Mouse (Mus musculus): Measurements from ENCODE around the gene Uggt1. TPM values are rescaled to one million over a fixed set of nuclear protein-coding genes. Genes with fewer than 3 reads are reported as not detected.

Uggt1 gene
- total RNA-seq, 2 experiments from 2014 or later = 38.4 to 51.8 TPM

DNA sequence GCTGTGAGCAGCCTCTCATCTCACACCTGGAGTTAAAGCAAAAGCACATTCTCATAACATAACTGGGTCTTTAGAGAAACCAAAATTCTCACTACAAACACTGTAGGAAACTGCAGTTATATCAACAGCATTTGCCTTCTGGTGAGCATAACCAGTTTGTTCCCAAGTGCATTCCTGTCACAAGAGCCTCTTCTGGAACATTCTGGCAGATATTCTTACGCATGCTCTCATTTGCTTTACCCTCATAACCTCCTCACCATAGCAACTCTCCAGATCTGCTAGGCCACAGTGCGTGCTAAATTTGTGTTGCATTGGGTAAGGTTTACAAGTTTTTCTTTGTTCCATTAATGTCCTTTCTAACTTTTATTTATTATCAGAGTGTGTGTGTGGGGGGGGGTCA is 14.8 kb upstream of the Uggt1 start:
- DNase-seq (ENCODE audit: low spot score in 2 of 2) = no peak
- intact Hi-C loops (cut with DNase I) = loop anchor here (10.0 kb wide), 3 partner anchors 94 to 1364 kb away; partner anchors contain the start of gene Hs6st1

DNA sequence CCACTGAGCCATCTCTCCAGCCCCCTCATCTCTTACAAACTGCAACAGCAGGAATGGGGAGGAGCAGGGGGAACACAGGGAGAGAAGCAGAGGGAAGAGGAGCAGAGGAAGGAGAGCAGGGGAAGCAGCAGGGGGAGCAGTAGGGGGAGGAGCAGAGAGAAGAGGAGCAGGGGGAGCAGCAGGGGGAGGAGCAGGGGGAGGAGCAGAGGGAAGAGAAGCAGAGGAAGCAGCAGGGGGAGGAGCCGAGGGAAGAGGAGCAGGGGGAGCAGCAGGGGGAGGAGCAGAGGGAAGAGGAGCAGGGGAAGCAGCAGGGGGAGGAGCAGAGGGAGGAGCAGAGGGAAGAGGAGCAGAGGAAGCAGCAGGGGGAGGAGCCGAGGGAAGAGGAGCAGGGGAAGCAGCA is 14.1 kb upstream of the Uggt1 start:
- DNase-seq (ENCODE audit: low spot score in 2 of 2) = no peak
- intact Hi-C loops (cut with DNase I) = loop anchor here (10.0 kb wide), 3 partner anchors 94 to 1364 kb away; partner anchors contain the start of gene Hs6st1

DNA sequence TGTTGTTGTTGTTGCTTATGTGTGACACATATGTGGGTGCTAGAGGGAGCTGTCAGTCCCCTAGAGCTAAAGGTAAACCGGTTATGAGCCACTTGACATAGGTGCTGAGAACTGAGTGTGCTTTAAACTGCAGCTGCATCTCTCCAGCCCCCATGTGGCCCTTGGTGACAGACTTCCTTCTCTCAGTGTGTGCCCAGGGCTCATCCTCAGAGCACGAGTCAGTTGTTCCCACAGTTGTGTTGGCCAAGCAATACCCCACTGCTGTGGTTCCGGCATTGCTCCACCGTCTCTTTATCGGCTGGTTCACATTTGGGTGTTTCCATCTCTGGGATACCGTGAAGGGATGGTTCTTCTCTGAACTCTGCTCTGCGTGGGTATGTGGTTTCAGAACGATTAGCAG is 12.8 kb upstream of the Uggt1 start:
- no peak for DNase-seq (ENCODE audit: low spot score in 2 of 2)
- intact Hi-C loops (cut with DNase I) = loop anchor here (10.0 kb wide), 3 partner anchors 92 to 1362 kb away; partner anchors contain the start of gene Hs6st1

DNA sequence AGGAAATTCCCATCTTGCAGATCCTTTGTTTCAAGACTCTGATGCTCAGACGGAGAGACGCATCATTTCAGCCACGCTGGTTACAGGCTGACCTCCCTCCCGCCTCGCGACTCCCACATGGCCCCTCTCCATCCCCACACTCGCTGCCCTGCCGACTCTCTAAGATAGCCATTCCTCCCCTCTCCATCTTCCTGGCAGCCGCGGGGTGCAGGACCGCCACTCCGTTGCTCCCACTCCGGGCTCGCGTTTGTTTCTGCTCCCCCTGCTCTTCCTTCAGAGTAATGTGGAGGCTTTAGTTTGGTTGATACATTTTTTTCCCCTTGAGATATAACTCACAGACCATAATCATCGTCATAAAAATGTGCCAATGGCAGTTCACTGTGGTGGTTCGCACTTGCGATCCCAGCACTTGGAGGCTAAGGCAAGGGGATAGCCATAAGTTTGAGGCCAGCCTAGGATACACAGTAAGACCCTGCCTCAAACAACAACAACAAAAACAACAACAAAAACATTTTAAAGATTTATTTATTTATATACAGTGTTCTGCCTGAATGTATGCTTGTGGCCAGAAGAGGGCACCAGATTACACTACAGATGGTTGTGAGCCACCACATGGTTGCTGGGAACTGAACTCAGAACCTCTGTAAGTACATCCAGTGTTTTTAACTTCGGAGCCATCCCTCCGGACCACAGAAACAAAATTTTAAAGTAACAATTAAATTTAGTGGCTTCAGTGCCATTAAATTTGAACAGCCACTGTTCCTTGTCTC is 11.5 kb upstream of the Uggt1 start:
- DNase-seq (ENCODE audit: low spot score in 2 of 2) = no peak
- intact Hi-C loops (cut with DNase I) = loop anchor here (10.0 kb wide), 3 partner anchors 91 to 1361 kb away; partner anchors contain the start of gene Hs6st1

DNA sequence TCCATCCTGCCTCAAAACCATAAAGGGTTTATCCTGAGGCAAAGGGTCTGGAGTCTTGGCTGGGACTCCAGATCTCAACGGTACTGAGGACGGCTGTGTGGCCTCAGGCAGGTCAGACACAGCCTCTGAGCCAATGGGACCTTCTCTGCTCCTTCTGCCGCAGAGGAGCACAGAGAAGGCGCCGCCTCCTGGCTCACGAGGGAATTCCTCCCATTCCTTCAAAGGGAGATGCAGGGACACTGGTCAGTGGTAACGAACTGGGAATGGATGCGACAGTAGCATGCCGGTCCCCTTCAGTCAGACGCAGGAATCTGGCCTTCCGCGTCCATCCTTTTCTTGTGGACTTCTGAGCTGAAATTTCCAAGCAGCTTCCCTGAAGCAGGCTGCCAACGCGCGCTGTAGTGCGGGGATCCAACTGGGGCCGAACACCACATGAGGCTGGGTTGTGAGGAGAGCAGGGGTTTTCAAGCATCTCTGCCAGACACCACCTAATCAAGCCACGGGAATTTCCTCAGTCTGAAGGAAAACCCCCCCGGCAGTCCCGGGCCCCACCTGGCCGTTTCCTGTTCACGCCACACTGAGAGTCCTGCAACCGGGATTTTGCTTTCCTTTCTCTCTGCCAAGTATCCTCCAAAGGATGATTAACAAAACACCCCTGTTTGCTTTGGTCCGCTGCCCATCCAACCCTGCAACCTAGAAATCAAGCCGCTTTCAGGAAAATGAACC is 10.3 kb upstream of the Uggt1 start:
- no peak for DNase-seq (ENCODE audit: low spot score in 2 of 2)
- intact Hi-C loops (cut with DNase I) = loop anchor here (10.0 kb wide), 3 partner anchors 90 to 1360 kb away; partner anchors contain the start of gene Hs6st1

DNA sequence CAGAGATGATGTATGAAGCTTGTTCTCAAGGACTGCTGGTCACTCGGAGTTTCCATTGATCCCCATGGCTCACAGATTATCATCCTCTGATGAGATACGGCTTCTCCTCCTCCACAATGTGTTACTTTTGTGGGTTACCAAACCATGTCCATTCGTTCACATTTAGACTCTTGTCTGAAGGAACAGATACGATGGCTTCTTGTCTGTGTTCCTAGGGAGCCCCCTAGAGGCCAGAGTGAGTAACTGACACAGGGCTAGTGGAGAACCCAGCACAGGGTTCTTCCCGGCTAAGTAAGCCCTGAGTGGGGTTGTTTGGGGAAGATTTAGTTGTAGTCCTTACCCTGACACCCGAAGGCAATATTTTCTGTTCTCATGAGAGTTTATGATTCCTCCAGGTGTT is 8.3 kb upstream of the Uggt1 start:
- peak; percentile 51 to 68 for DNase-seq (ENCODE audit: low spot score in 2 of 2)

DNA sequence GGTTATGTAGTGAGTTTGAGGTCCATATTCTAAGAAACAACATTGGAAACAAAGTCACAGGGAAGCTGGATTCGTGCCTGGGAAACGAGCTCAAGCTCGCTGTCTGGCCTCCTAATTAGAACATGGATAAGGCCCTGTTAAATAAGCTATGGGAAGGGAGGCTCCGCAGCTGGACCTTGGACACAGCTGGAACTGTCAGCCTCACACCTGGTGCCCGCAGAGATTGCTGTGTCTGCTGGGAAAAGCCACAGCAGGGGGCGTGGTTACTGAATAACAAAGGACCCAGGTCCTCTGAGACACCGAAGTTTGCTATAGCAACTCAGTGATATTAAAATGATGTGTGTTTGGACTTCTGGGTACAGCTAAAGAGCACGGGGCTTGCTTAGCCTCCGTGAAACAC is 6.9 kb upstream of the Uggt1 start:
- DNase-seq (ENCODE audit: low spot score in 2 of 2) = no peak
- intact Hi-C loops (cut with DNase I) = loop anchor here (10.0 kb wide), 3 partner anchors 87 to 1357 kb away; partner anchors contain the start of gene Hs6st1

More for the DNA sequence above, 8.3 kb upstream of the Uggt1 start:
- intact Hi-C loops (cut with DNase I) = loop anchor here (10.0 kb wide), 3 partner anchors 88 to 1358 kb away; partner anchors contain the start of gene Hs6st1

DNA sequence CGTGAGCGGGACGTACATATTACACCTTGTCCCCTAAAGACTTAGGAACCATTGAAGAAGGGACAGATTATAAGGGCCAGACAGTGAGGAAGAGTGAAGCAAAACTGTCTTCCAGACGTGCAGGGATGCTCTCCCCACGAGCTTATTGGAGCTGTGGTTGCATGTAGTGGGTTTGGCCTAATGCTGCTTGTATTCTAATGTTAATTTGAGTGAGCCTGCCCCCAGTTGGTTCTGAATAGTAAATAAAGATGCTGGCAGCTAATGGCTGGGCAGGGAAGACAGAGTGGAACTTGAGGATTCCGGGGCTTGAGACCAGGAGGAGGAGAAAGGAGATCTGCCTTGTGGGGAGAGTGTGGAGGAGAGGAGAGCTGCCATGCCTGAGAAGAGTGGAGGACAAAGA is 2.2 kb upstream of the Uggt1 start:
- no peak for DNase-seq (ENCODE audit: low spot score in 2 of 2)
- intact Hi-C loops (cut with DNase I) = no loop called here

DNA sequence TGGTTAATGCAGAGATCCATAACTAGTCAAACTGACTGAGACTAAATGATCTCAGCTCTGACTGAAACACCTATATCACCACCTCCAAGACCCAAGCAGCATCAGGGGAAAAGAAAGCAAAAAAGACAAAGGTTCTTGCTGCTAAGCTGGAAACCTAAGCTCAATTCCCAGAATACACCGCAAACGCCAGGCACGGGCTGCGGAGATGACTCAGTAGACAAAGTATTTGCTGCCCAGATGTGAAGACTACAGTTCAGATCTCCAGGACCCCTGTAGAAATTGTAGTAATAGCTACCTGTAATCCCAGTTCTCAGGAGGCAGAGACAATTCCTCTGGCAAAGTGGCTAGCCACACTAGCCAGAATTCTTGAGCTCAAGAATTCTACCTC is 302 bp upstream of the Uggt1 start:
- no peak for DNase-seq (ENCODE audit: low spot score in 2 of 2)
- intact Hi-C loops (cut with DNase I) = no loop called here

DNA sequence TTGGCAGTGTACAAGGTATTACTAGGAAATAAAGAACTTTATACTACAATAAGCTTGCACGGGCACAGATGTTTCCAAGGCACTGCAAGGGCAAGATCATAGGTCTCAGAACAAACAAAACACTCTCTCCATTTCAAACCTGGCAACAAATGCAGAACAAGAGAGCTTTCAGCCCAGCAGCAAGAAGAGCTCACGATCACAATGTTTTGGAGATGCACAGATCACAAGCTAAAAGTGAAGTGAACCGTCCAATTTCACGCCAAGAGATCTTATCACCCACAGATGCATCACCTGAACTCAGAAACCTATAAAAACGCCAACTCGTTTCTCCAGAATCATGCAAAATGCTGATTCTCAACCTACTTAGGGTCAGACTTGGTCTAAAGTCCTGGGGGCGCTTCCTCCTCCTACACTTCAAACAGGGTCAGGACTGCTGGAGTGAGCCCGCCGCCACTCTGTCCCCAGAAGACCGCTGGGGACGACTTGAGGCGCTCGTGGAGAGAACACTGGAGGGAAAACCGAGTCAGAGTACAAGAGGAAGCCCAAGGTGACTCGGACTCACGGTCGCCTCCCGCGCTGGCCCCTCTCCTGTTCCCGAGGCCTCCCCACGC is 968 bp downstream of the Uggt1 start:
- no peak for DNase-seq (ENCODE audit: low spot score in 2 of 2)
- intact Hi-C loops (cut with DNase I) = no loop called here

DNA sequence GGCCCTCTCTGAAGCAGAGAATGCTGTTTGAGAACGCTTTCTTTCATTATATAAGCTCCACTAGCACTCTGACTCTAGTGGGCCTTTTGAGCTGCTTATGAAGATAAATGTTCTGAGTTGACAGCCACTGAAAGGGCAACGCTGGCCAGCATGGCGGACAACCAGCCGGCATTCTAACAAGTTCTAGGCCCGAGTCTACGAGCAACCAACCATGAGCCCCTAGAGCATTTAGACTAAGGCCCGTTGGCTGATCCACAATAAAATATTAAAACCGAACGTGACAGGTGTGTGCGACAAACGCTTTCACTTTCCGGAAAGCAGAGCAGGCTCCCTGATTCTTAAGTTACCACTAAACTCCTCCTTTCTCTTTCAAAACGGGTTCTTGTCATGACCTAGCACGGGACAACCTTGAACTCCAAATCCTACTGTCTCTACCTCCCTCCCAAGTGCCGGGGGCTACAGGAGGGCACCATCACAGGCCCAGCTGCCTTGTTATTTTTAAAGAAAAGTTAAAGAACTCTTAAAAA is 2.6 kb downstream of the Uggt1 start:
- intact Hi-C loops (cut with DNase I) = no loop called here
- no peak for DNase-seq (ENCODE audit: low spot score in 2 of 2)

DNA sequence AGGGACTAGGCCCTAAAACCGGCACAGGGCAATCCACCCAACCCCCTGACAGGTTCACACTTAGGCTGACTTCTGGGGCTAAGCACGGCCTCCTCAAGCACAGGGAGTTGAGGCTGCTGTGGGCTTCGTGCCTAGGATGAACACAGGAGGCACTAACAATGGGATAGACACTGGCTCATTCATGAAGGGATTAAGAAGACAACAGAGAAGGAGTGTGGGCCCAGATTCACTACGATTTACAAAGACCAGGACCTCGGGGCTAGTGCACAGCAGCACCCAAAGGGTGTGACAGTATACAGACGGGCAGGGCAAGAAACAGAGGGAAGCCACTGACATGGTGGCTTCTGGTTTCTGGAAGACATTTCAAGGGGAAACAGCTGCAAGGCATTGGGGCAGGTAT is 4.3 kb downstream of the Uggt1 start:
- intact Hi-C loops (cut with DNase I) = no loop called here
- no peak for DNase-seq (ENCODE audit: low spot score in 2 of 2)

DNA sequence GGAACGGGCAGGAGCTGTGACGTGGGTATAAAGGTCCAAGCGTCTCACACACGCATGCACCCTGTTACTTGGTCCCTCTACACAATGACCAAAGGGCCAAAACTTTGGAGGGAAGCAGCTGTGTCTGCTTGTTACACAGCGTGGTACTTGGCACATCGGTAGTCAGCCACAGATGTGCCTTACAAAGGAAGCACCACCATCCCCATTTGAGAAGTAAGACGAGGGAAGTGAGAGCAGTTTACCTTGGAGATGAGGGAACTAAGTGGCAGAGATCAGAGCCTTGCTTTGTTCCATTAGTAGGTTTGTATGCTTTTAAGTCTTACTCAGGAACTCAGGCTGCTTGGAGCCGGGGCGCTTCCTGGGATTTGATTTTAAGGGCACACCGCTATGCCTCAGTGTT is 5.1 kb downstream of the Uggt1 start:
- intact Hi-C loops (cut with DNase I) = no loop called here

DNA sequence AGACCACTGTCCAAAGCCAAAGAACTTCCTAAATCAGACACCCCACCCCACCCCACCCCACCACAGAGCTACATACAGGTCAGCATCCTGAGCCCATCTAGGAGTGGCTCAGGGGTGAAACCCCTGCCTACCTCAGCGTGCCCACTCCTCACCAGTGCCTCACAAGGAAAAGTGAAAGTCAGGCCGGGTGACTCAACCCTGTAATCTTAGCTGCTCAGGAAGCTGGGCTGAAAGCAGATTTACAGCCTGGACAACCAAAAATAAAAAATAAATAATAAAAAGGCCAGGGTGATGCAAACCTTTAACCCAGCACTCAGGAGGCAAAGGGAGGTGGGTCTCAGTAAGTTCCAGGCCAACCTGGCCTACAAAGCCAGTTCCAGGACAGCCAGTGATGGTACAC is 8.7 kb downstream of the Uggt1 start:
- no peak for DNase-seq (ENCODE audit: low spot score in 2 of 2)
- intact Hi-C loops (cut with DNase I) = no loop called here

More for the DNA sequence above, 5.1 kb downstream of the Uggt1 start:
- DNase-seq (ENCODE audit: low spot score in 2 of 2) = no peak

DNA sequence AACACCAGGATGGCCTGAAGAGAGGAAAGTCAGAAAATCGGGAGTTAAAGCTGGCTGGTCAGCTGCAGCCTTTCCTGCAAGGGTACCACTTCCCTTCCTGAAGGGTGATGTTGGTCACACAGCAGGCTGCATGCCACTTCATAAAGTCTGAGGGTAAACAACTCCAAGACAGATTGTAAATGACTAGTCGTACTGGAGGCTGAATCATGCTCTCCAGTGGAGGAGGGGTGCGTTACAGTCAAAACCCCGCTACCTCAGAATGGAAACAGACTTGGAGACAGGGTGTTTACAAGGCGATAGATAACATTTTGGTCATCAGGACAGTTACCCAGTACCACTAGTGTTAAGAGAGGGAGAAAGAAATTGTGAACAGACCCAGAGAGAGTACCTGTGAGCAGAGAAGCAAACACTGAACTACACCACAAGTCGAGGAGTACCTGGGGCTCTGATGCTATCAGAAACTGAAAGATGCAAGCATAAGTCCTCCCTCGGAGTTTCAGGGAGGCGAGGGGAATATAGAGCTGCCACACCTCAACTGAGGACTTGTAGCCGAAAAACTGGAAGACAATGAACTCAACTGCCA is 9.4 kb downstream of the Uggt1 start:
- intact Hi-C loops (cut with DNase I) = no loop called here
- no peak for DNase-seq (ENCODE audit: low spot score in 2 of 2)

DNA sequence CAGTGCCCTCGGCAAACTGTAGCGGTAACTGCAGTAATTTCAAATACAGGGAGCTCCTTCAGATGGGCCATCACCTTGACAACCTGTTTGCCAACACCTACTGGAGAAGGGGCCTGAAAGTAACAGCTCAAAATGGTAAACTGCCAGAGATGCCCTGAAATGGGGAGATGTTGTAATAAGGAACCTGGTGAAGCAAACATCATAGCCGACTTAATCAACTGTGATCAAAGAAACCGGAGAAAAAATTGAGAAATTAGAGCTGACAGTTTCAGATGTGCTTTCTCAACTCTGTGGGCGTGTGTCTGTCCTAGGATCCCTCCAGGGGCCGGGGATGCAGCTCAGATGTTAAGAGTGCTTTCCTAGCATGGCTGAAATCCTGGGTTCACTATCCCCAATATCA is 11.3 kb downstream of the Uggt1 start:
- intact Hi-C loops (cut with DNase I) = no loop called here
- DNase-seq (ENCODE audit: low spot score in 2 of 2) = no peak

DNA sequence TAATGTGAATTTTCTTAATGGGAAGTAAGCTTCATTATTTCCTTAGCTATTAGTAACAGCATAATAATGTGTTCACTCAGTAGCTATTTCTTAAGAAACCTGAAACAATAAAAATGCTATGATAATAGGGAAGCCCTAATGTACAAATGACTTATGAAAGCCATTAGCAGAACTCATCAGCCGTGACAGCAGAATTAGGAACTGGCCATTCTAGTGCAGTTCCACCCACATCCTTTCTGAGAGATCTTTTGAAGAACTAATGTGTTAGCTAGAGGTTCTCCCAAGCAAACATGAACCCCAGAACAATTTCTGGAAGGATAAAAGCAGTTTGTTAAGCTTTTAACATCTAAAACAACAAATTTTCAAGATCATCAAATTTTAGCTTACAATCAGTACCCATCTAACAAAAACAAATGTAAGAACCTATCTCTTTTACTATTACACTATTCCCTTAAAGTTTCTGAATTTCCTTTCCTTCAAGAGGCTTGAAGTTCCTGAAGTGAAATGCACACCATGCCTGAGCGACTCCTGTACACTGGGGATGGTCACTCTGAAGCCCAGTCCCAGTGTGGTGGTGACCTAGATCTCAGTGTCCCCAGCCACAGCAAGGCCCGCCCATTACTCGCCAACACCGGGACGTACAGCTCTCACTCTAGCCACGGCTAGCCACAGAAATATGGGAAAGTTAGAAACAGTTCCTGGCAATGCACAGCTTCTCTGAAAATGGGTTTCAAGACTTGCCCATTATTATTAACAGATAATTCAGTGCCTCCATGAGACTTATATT is 13.4 kb downstream of the Uggt1 start:
- DNase-seq (ENCODE audit: low spot score in 2 of 2) = no peak
- intact Hi-C loops (cut with DNase I) = no loop called here

DNA sequence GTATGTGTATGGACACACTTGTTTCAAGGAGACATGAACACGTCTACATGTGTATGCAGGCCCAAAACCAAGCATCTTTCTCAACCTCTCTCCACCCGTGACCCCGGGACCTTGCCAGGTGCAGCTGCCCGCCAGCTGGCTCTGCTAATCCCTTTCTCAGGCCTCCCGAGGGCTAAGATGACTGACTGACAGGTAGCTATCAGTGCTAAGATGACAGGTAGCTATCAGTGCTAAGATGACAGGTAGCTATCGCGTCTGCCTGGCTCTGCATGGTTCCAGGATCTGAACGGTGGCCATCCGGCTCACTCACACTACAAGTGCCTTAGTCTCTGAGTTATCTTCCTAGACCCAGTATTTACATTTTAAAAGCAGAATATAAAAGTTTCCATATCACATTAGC is 16.1 kb downstream of the Uggt1 start:
- DNase-seq (ENCODE audit: low spot score in 2 of 2) = no peak
- intact Hi-C loops (cut with DNase I) = no loop called here

DNA sequence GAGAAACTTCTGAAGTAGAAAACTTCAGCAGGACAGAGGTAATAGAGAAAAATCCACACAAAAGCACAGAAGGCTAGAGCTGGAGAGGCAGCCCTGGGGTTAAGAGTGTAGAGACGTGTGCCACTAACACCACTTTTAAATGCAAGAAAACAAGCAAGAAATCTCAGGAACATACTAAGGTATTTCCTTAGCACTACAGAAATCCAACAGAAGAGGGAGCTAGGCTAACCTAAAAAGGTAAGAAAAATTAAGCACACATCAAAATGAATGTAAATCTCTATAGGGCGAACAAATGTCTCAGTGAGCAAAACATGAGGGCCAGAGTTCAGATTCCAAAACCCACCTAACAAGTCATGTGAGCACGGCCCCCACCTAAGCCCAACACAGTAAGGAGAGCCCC is 19.9 kb downstream of the Uggt1 start:
- DNase-seq (ENCODE audit: low spot score in 2 of 2) = no peak
- intact Hi-C loops (cut with DNase I) = no loop called here
